Mouse (Mus musculus) forebrain, embryonic 16.5 days (tissue): ENCODE results near the gene Lgr6. TPM values are rescaled to one million over a fixed set of nuclear protein-coding genes. Genes with fewer than 3 reads are reported as not detected.
A peak's percentile ranks its signal among the peaks of the same experiment; 100 is the strongest.

Experiments used
- ATAC-seq: fragments of 200-750 bp; cut with Nextera tagmentation; 2 replicates; pipeline ENCODE4 v1.8.0; 2017; ENCODE audit warnings: mild to moderate bottlenecking, moderate library complexity
- H3K27ac ChIP-seq: fragments of 300-500 bp; sonication (generic); 2 replicates; pipeline ENCODE4 v1.5.1; 2014; ENCODE audit warnings: low read length, control low read depth
- H3K27me3 ChIP-seq: fragments of 300-500 bp; sonication (generic); replicated peaks from 2 replicates; pipeline ENCODE4 v1.6.1; 2014; ENCODE audit warnings: low read length; ENCODE audit not compliant: control insufficient read depth, insufficient read depth
- H3K36me3 ChIP-seq: fragments of 300-500 bp; sonication (generic); 2 replicates; pipeline ENCODE4 v1.6.1; 2014; ENCODE audit not compliant: control insufficient read depth, insufficient read depth
- H3K4me1 ChIP-seq: fragments of 300-500 bp; sonication (generic); replicated peaks from 2 replicates; pipeline ENCODE4 v1.6.1; 2014; ENCODE audit warnings: low read length; ENCODE audit not compliant: control insufficient read depth, insufficient read depth
- H3K4me2 ChIP-seq: fragments of 300-500 bp; sonication (generic); 2 replicates; pipeline ENCODE4 v1.6.1; 2014; ENCODE audit warnings: mild to moderate bottlenecking, low read length, control low read depth
- H3K4me3 ChIP-seq: fragments of 300-500 bp; sonication (generic); replicated peaks from 2 replicates; pipeline ENCODE4 v1.5.1; 2014; ENCODE audit warnings: mild to moderate bottlenecking, low read length, control low read depth
- H3K9ac ChIP-seq: fragments of 300-500 bp; sonication (generic); replicated peaks from 2 replicates; pipeline ENCODE4 v1.6.1; 2014; ENCODE audit warnings: low read depth, low read length, control low read depth
- H3K9me3 ChIP-seq: fragments of 300-500 bp; sonication (generic); 2 replicates; pipeline ENCODE4 v1.6.1; 2016; ENCODE audit warnings: low read length; ENCODE audit not compliant: control insufficient read depth
- WGBS: fragments of 180-500 bp; shearing (Covaris S2); extraction: QIAGEN DNeasy Blood & Tissue Kit; methylation state at CpG from one replicate; pipeline ENCODE4 v1.1.7; 2014; 5-methylcytosine and 5-hydroxymethylcytosine counted together
- polyA plus RNA-seq: library from polyadenylated mRNA; unstranded; fragments of >200 nt; fragmentation: Nextera tagmentation; extraction: Ambion mirVana; gene quantifications from 2 replicates; pipeline ENCODE4 v1.2.1, GENCODE M21; 2015

The Lgr6 gene
- polyA plus RNA-seq, 1 experiment from 2014 or later: 0.60 TPM

DNA sequence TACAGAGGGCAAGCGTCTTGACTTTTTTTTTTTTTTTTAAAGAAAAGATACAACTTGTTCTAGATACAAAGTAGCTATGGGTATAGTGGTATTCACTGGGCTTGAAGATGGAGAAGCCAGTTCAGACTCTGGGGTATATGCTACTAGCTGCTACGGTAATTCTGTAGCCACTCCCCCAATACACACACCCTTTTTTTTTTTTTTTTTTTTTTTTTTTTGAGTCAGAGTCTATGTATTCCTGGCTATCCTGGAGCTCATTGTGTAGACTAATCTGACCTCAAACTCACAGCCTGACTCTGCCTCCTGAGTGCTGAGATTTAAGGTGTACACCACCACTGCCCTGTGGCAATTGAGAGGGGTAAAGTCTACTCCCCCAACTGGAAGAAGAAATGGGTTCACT lies 37.4 kb upstream of the Lgr6 start:
- no peaks in the 10 kb centered on the region for H3K27me3 ChIP-seq
- H3K4me3 ChIP-seq: no peak overlapping the region
- no peak overlapping the region for H3K4me2 ChIP-seq
- H3K36me3 ChIP-seq: no peaks in the 10 kb centered on the region
- ATAC-seq: no peak
- no peaks in the 10 kb centered on the region for H3K9me3 ChIP-seq
- H3K9ac ChIP-seq: no peak overlapping the region
- no peak overlapping the region for H3K27ac ChIP-seq
- peaks cover 7% of the 10 kb centered on the region for H3K4me1 ChIP-seq
- 70% methylated on average over 2 of the region's 2 CpGs for WGBS

DNA sequence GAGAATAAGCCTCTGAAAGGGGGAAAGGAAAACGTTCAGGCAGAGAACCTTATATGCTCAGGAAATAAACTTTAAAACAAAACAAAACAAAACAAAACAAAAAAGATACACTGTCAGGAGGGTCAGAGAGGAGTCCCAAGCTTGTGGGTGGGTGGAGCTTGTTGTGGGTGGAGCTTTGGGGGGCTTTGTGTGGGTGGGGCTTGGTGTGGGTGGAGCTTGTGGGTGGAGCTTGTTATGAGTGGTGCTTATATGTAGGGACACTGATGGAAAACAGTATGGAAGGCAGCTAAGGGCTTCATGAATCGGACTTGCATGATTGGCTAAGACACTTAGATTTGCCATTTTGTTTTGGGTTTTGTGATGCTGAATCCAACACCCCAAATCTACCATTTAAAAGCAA lies 34.8 kb upstream of the Lgr6 start:
- no peak overlapping the region for H3K4me3 ChIP-seq
- H3K9me3 ChIP-seq: no peaks in the 10 kb centered on the region
- no peaks in the 10 kb centered on the region for H3K4me1 ChIP-seq
- H3K27me3 ChIP-seq: no peaks in the 10 kb centered on the region
- H3K4me2 ChIP-seq: no peak overlapping the region
- H3K9ac ChIP-seq: no peak overlapping the region
- no peak overlapping the region for H3K27ac ChIP-seq
- 61% methylated on average over 2 of the region's 2 CpGs for WGBS
- no peak for ATAC-seq
- H3K36me3 ChIP-seq: no peaks in the 10 kb centered on the region

- Histone ChIP-seq H3K27ac (no peak overlapping the region), H3K9me3 (no peaks in the 10 kb centered on the region), H3K9ac (no peak overlapping the region), H3K27me3 (no peaks in the 10 kb centered on the region), H3K4me2 (no peak overlapping the region), H3K36me3 (no peaks in the 10 kb centered on the region), H3K4me3 (no peak overlapping the region), H3K4me1 (no peaks in the 10 kb centered on the region)
- 3% methylated on average over 1 of the region's 1 CpGs for WGBS
- ATAC-seq: peak; percentile 47
These were observed 31.4 kb upstream of the Lgr6 start for GRCm38 (mm10) chr1:135136500-135136899.

- H3K36me3 ChIP-seq: no peaks in the 10 kb centered on the region
- H3K4me3 ChIP-seq: no peak overlapping the region
- WGBS: 89% methylated on average over 8 of the region's 8 CpGs
- no peak overlapping the region for H3K9ac ChIP-seq
- no peak for ATAC-seq
- no peaks in the 10 kb centered on the region for H3K9me3 ChIP-seq
- H3K4me1 ChIP-seq: no peaks in the 10 kb centered on the region
- H3K4me2 ChIP-seq: no peak overlapping the region
- H3K27me3 ChIP-seq: no peaks in the 10 kb centered on the region
- no peak overlapping the region for H3K27ac ChIP-seq
These were observed 30.2 kb upstream of the Lgr6 start for GRCm38 (mm10) chr1:135135111-135135787.

- ATAC-seq: no peak
- H3K9ac ChIP-seq: no peak overlapping the region
- no peaks in the 10 kb centered on the region for H3K27me3 ChIP-seq
- 82% methylated on average over 10 of the region's 10 CpGs for WGBS
- no peaks in the 10 kb centered on the region for H3K4me1 ChIP-seq
- H3K9me3 ChIP-seq: no peaks in the 10 kb centered on the region
- no peaks in the 10 kb centered on the region for H3K36me3 ChIP-seq
- H3K4me2 ChIP-seq: no peak overlapping the region
- H3K27ac ChIP-seq: no peak overlapping the region
- H3K4me3 ChIP-seq: no peak overlapping the region
These were observed 28.8 kb upstream of the Lgr6 start for GRCm38 (mm10) chr1:135133678-135134435.

- Histone ChIP-seq H3K27ac (no peak overlapping the region), H3K4me1 (no peaks in the 10 kb centered on the region), H3K27me3 (no peaks in the 10 kb centered on the region), H3K4me3 (no peak overlapping the region), H3K9ac (no peak overlapping the region), H3K9me3 (no peaks in the 10 kb centered on the region), H3K36me3 (no peaks in the 10 kb centered on the region), H3K4me2 (no peak overlapping the region)
- WGBS: 84% methylated on average over 9 of the region's 9 CpGs
- no peak for ATAC-seq
These were observed 27.9 kb upstream of the Lgr6 start for GRCm38 (mm10) chr1:135132893-135133369.

GRCm38 (mm10) chr1:135132473-135132872 lies 27.4 kb upstream of the Lgr6 start, which contains the start of gene Ptpn7:
Gene Ptpn7, plus strand, starts transcription at chr1:135132700.
- no peak for ATAC-seq
- 35% methylated on average over 10 of the region's 10 CpGs for WGBS
- no peak within 1 kb of the TSS for H3K27ac ChIP-seq

DNA sequence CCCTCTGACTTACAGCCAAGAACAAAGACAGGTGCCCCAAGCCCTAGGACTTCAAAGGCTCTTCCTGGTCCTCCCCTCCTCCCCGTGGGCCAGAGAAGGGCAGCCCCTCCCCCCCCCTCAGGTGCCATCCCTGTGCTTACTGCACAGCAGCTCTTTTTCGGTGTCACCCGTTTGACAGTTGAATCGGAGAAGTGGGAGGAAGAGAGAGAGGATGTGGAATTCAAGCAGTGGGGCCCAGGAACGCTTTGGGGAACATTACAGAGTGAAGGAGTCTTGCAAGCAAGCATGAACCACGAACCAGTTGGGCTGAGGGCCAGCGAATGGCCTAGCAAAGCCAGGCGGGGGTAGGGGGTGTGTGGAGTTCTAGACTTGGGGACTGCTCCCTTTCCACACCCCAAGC lies 26.5 kb upstream of the Lgr6 start:
- Histone ChIP-seq H3K9me3 (no peaks in the 10 kb centered on the region), H3K27me3 (no peaks in the 10 kb centered on the region), H3K27ac (no peak overlapping the region), H3K9ac (no peak overlapping the region), H3K4me3 (no peak overlapping the region), H3K4me2 (no peak overlapping the region), H3K4me1 (no peaks in the 10 kb centered on the region), H3K36me3 (no peaks in the 10 kb centered on the region)
- 69% methylated on average over 8 of the region's 8 CpGs for WGBS
- no peak for ATAC-seq

More at GRCm38 (mm10) chr1:135132473-135132872, 27.4 kb upstream of the Lgr6 start, which contains the start of gene Ptpn7:
- Histone ChIP-seq H3K4me1 (no peaks in the 10 kb centered on the region), H3K36me3 (no peaks in the 10 kb centered on the region), H3K9ac (no peak within 1 kb of the TSS), H3K27me3 (no peaks in the 10 kb centered on the region), H3K4me2 (no peak within 1 kb of the TSS), H3K9me3 (no peaks in the 10 kb centered on the region), H3K4me3 (no peak within 1 kb of the TSS)

DNA sequence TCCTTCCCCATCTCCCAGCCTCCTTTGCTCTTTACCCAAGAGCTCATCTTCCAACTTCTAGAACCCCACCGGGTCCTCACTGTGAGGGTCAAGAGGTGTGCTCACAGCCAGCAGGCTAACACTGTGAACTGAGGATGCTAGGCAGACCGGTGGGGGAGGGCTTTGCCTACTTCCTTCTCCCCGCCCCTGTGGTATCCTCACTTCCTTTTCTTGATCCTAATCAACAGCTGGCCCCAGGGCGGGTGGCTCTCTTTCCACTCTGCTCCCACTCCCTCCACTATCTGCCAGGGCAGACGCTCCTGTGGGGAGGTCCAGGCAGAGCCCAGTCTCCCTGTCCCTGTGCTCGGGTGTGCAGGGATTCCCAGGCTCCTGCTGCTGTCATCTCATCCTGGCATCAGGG lies 26.0 kb upstream of the Lgr6 start:
- no peaks in the 10 kb centered on the region for H3K9me3 ChIP-seq
- no peak overlapping the region for H3K4me2 ChIP-seq
- ATAC-seq: no peak
- H3K27me3 ChIP-seq: no peaks in the 10 kb centered on the region
- no peak overlapping the region for H3K27ac ChIP-seq
- H3K9ac ChIP-seq: no peak overlapping the region
- H3K4me3 ChIP-seq: no peak overlapping the region
- no peaks in the 10 kb centered on the region for H3K4me1 ChIP-seq
- WGBS: 47% methylated on average over 6 of the region's 6 CpGs
- no peaks in the 10 kb centered on the region for H3K36me3 ChIP-seq
